Mouse (Mus musculus) hindbrain, embryonic 12.5 days (tissue): ENCODE measurements around the gene Myo18b. TPM values are rescaled to one million over a fixed set of nuclear protein-coding genes. Genes with fewer than 3 reads are reported as not detected.
A peak's percentile ranks its signal among the peaks of the same experiment; 100 is the strongest.

Source experiments
- ATAC-seq: fragments of 200-750 bp; cut with Nextera tagmentation; 2 replicates; pipeline ENCODE4 v1.8.0; 2017; ENCODE audit warnings: moderate TSS enrichment; ENCODE audit not compliant: low FRiP score
- H3K27ac ChIP-seq: fragments of 300-500 bp; sonication (generic); 2 replicates; pipeline ENCODE4 v1.5.1; 2016; ENCODE audit warnings: mild to moderate bottlenecking
- H3K27me3 ChIP-seq: fragments of 300-500 bp; sonication (generic); 2 replicates; pipeline ENCODE4 v1.6.1; 2016; ENCODE audit warnings: mild to moderate bottlenecking
- H3K36me3 ChIP-seq: fragments of 300-500 bp; sonication (generic); 2 replicates; pipeline ENCODE4 v1.6.1; 2016; ENCODE audit warnings: mild to moderate bottlenecking
- H3K4me1 ChIP-seq: fragments of 300-500 bp; sonication (generic); 2 replicates; pipeline ENCODE4 v1.6.1; 2016
- H3K4me2 ChIP-seq: fragments of 300-500 bp; sonication (generic); replicated peaks from 2 replicates; pipeline ENCODE4 v1.6.1; 2016; ENCODE audit warnings: mild to moderate bottlenecking
- H3K4me3 ChIP-seq: fragments of 300-500 bp; sonication (generic); 2 replicates; pipeline ENCODE4 v1.5.1; 2016; ENCODE audit warnings: mild to moderate bottlenecking
- H3K9ac ChIP-seq: fragments of 300-500 bp; sonication (generic); 2 replicates; pipeline ENCODE4 v1.6.1; 2016; ENCODE audit warnings: mild to moderate bottlenecking, moderate library complexity
- H3K9me3 ChIP-seq: fragments of 300-500 bp; sonication (generic); replicated peaks from 2 replicates; pipeline ENCODE4 v1.6.1; 2016; ENCODE audit warnings: mild to moderate bottlenecking
- WGBS: fragments of 180-500 bp; shearing (Covaris S2); methylation state at CpG from one replicate; pipeline ENCODE4 v1.1.7; 2016; 5-methylcytosine and 5-hydroxymethylcytosine counted together
- polyA plus RNA-seq: library from polyadenylated mRNA; unstranded; fragments of >200 nt; fragmentation: Nextera tagmentation; extraction: Ambion mirVana; gene quantifications from 2 replicates; pipeline ENCODE4 v1.2.1, GENCODE M21; 2016

The Myo18b gene
- polyA plus RNA-seq, 1 experiment from 2014 or later = 1.0 TPM

GRCm38 (mm10) chr5:112718655-112719306 lies 177.4 kb downstream of the Myo18b start:
- no peaks in the 10 kb centered on the region for H3K36me3 ChIP-seq
- WGBS = 28% methylated on average over 12 of the region's 12 CpGs
- no peak overlapping the region for H3K27ac ChIP-seq
- ATAC-seq = no peak; the same call in 1 of the 2 replicates
- no peak overlapping the region for H3K4me2 ChIP-seq
- H3K9ac ChIP-seq = no peak overlapping the region
- H3K4me3 ChIP-seq = no peak overlapping the region
- H3K4me1 ChIP-seq = peaks cover 11% of the 10 kb centered on the region
- no peaks in the 10 kb centered on the region for H3K9me3 ChIP-seq
- no peaks in the 10 kb centered on the region for H3K27me3 ChIP-seq

GRCm38 (mm10) chr5:112714679-112715446 lies 181.3 kb downstream of the Myo18b start:
- Histone ChIP-seq H3K27me3 (no peaks in the 10 kb centered on the region), H3K9me3 (no peaks in the 10 kb centered on the region), H3K4me2 (no peak overlapping the region), H3K27ac (no peak overlapping the region), H3K9ac (no peak overlapping the region), H3K36me3 (no peaks in the 10 kb centered on the region), H3K4me1 (peaks cover 11% of the 10 kb centered on the region), H3K4me3 (no peak overlapping the region)
- 73% methylated on average over 8 of the region's 8 CpGs for WGBS
- no peak for ATAC-seq

- no peak for ATAC-seq
- H3K4me1 ChIP-seq = no peaks in the 10 kb centered on the region
- H3K4me3 ChIP-seq = no peak overlapping the region
- no peak overlapping the region for H3K4me2 ChIP-seq
- no peak overlapping the region for H3K9ac ChIP-seq
- no peaks in the 10 kb centered on the region for H3K36me3 ChIP-seq
- 0 out of 2 replicates have a peak, but pooled peaks cover 4% of the 10 kb centered on the region for H3K27me3 ChIP-seq
- H3K9me3 ChIP-seq = no peaks in the 10 kb centered on the region
- no peak overlapping the region for H3K27ac ChIP-seq
Measured at GRCm38 (mm10) chr5:112709831-112710230, 186.3 kb downstream of the Myo18b start.

GRCm38 (mm10) chr5:112708441-112708840 lies 187.7 kb downstream of the Myo18b start:
- Histone ChIP-seq H3K4me3 (no peak overlapping the region), H3K4me1 (no peaks in the 10 kb centered on the region), H3K36me3 (no peaks in the 10 kb centered on the region), H3K27me3 (0 out of 2 replicates have a peak, but pooled peaks cover 6% of the 10 kb centered on the region), H3K27ac (no peak overlapping the region), H3K9ac (no peak overlapping the region), H3K4me2 (no peak overlapping the region), H3K9me3 (no peaks in the 10 kb centered on the region)
- ATAC-seq = no peak

GRCm38 (mm10) chr5:112707478-112707877 lies 188.7 kb downstream of the Myo18b start:
- Histone ChIP-seq H3K27ac (no peak overlapping the region), H3K4me2 (no peak overlapping the region), H3K36me3 (no peaks in the 10 kb centered on the region), H3K4me3 (no peak overlapping the region), H3K9ac (no peak overlapping the region), H3K27me3 (0 out of 2 replicates have a peak, but pooled peaks cover 6% of the 10 kb centered on the region), H3K9me3 (no peaks in the 10 kb centered on the region), H3K4me1 (no peaks in the 10 kb centered on the region)
- WGBS = 86% methylated on average over 2 of the region's 2 CpGs
- ATAC-seq = no peak

GRCm38 (mm10) chr5:112700794-112701193 lies 195.4 kb downstream of the Myo18b start:
- no peaks in the 10 kb centered on the region for H3K36me3 ChIP-seq
- H3K4me2 ChIP-seq = no peak overlapping the region
- 0 out of 2 replicates have a peak, but pooled peaks cover 6% of the 10 kb centered on the region for H3K27me3 ChIP-seq
- WGBS = 81% methylated on average over 3 of the region's 3 CpGs
- ATAC-seq = no peak
- 0 out of 2 replicates have a peak, but pooled peaks cover under 1% of the 10 kb centered on the region for H3K4me1 ChIP-seq
- H3K9ac ChIP-seq = no peak overlapping the region
- H3K9me3 ChIP-seq = no peaks in the 10 kb centered on the region
- no peak overlapping the region for H3K4me3 ChIP-seq
- no peak overlapping the region for H3K27ac ChIP-seq

- Histone ChIP-seq H3K4me1 (0 out of 2 replicates have a peak, but pooled peaks cover 5% of the 10 kb centered on the region), H3K27me3 (no peaks in the 10 kb centered on the region)
- WGBS = 65% methylated on average over 4 of the region's 4 CpGs
Measured at GRCm38 (mm10) chr5:112696683-112697082, 199.5 kb downstream of the Myo18b start.

GRCm38 (mm10) chr5:112695254-112695711 lies 200.9 kb downstream of the Myo18b start:
- H3K4me2 ChIP-seq = no peak overlapping the region
- no peak overlapping the region for H3K27ac ChIP-seq
- no peaks in the 10 kb centered on the region for H3K36me3 ChIP-seq
- no peaks in the 10 kb centered on the region for H3K27me3 ChIP-seq
- 46% methylated on average over 7 of the region's 7 CpGs for WGBS
- no peak for ATAC-seq
- H3K9me3 ChIP-seq = no peaks in the 10 kb centered on the region
- no peak overlapping the region for H3K4me3 ChIP-seq
- 0 out of 2 replicates have a peak, but pooled peaks cover 5% of the 10 kb centered on the region for H3K4me1 ChIP-seq
- no peak overlapping the region for H3K9ac ChIP-seq

More at GRCm38 (mm10) chr5:112696683-112697082, 199.5 kb downstream of the Myo18b start:
- ATAC-seq = no peak
- H3K9me3 ChIP-seq = no peaks in the 10 kb centered on the region
- no peak overlapping the region for H3K27ac ChIP-seq
- H3K9ac ChIP-seq = no peak overlapping the region
- H3K4me3 ChIP-seq = no peak overlapping the region
- H3K36me3 ChIP-seq = no peaks in the 10 kb centered on the region
- H3K4me2 ChIP-seq = no peak overlapping the region

GRCm38 (mm10) chr5:112693286-112693849 lies 202.8 kb downstream of the Myo18b start:
- H3K9ac ChIP-seq = no peak overlapping the region
- no peak overlapping the region for H3K27ac ChIP-seq
- H3K4me2 ChIP-seq = no peak overlapping the region
- H3K27me3 ChIP-seq = no peaks in the 10 kb centered on the region
- H3K4me3 ChIP-seq = no peak overlapping the region
- WGBS = 89% methylated on average over 18 of the region's 18 CpGs
- no peaks in the 10 kb centered on the region for H3K36me3 ChIP-seq
- H3K4me1 ChIP-seq = 0 out of 2 replicates have a peak, but pooled peaks cover 5% of the 10 kb centered on the region
- no peak for ATAC-seq
- H3K9me3 ChIP-seq = no peaks in the 10 kb centered on the region

- Histone ChIP-seq H3K27me3 (no peaks in the 10 kb centered on the region), H3K27ac (no peak overlapping the region; the same call in 1 of the 2 replicates), H3K4me1 (0 out of 2 replicates have a peak, but pooled peaks cover 3% of the 10 kb centered on the region), H3K4me2 (no peak overlapping the region), H3K36me3 (no peaks in the 10 kb centered on the region), H3K9me3 (no peaks in the 10 kb centered on the region), H3K9ac (no peak overlapping the region), H3K4me3 (no peak overlapping the region)
- WGBS = 63% methylated on average over 4 of the region's 4 CpGs
- ATAC-seq = no peak
Measured at GRCm38 (mm10) chr5:112687100-112687818, 208.9 kb downstream of the Myo18b start.

- Histone ChIP-seq H3K4me3 (no peak overlapping the region), H3K36me3 (no peaks in the 10 kb centered on the region), H3K4me2 (no peak overlapping the region), H3K9ac (no peak overlapping the region), H3K9me3 (no peaks in the 10 kb centered on the region), H3K27me3 (no peaks in the 10 kb centered on the region), H3K27ac (0 out of 2 replicates have a peak overlapping the region, but pooled peaks have one; percentile 17), H3K4me1 (0 out of 2 replicates have a peak, but pooled peaks cover 3% of the 10 kb centered on the region)
- 73% methylated on average over 14 of the region's 14 CpGs for WGBS
- ATAC-seq = no peak
Measured at GRCm38 (mm10) chr5:112686309-112687099, 209.7 kb downstream of the Myo18b start.
